Mouse (Mus musculus): Measurements from ENCODE around the gene Dcaf6.

Gene Dcaf6

DNA sequence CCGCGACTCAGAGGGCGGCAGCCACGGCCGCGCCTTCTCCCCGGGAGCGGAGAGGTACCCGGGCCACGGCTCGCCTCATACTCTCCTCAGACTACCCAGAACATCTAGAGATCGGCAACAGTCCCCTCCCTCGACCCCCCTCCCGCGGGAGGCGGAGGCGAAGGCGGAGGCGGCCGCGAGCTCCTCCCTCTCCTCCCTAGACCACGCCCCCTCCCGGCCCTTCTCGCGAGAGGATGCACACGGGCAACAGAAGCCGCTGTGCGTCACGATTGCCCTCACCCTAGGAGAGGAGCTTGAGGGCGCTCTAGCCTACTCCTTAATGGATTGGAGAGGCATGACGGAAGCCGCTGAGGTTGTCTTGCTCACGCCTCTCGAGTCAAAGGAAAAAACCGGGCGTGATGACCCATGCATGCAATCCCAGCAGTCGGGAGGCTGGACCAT, at the start of gene Dcaf6, which contains the start of gene Mpc2:
Dcaf6 (minus strand) TSS at position 116 of the 441 bp plus-strand sequence.
Mpc2 (plus strand) TSS at position 278 of the 441 bp plus-strand sequence.
- DNase-seq = peak; percentile 98

DNA sequence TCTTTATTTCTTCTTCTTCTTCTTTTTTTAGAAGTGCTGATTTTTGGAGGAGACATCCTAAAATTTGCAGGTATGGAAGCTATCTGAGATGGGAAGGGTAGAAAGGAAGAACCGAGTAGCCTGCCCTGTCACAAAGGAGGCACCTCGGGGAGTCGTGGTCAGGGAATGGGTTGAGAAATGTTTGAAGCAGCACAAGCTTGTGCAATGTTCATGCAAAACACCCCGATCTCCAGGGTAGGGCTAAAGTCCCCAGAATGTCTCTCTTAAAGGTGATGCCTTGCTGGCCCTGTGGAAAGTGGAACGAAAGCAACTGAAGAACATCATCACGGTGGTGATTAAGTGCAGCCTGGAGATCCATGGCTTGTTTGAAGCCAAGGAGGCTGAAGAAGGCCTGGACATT, 46.0 kb upstream of the Dcaf6 start:
- no peak for DNase-seq

DNA sequence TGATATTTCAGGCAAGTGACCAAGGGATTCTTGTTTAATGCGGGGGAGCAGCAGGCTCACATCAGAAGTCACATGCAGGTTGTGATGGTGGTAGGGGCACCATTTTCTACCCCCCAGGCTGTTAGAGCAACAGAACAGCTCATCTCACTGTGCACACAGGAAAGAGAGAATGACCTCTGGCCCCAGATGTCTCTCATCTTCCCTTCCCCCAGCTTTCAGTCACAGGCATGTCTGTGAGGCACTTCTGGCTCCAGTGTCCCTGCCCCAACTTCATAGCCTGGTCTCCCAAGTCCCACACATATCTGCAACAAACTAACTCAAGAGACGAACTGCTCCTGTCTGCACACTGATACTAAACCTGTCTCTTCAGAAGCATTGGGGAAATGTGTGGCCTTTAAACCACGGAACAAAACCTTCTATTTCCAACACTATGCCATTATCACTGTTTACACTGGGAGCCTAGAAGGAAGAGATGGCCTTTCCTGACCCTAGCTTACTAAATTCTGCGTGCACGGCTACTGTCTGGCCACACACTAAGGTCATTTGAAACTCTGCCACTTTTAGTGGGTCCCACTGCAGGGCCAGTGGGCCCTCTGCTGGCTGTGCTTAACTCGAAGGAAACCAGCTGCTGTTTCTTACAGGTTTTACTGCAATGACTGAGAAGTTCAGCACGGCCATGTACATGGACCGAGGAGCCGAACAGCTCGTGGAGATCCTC, 43.2 kb upstream of the Dcaf6 start:
- peak; percentile 79 for DNase-seq

DNA sequence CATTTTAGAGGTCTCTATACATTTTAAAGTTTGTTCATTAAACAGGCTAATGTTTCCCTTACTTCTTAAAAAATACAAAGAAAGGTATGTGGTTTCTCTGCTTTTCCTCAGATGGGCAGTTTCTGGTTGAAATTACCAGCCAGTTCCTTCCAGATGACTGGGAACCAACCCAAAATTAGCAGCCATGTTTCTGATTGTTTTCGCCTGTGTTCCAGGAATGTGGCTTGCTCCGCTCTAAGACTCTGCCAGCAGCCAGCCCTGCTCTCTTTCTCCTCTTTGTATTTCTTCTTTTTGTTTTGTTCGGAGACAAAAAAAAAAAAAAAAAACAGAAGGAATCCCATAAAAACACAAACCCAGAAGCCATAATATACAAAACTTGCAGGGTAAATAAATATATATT, 38.6 kb upstream of the Dcaf6 start:
- peak; percentile 4 for DNase-seq

DNA sequence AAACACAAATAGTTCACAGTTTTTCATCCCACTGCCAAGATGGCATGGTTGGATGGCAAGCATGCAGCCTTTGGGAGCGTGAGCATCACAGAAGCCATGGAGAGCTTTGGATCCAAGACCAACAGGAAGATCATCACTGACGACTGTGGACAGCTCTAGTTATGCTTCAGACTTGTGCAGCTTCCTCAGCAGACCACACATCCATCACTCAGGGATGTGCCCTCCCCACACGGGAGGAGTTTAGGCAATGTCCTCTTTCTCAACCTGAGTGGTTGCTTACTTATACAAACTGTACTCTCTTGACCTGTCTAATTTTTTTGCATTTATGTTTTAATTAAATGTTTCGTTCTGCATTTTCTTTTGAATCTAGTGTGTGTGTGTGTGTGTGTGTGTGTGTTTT, 28.9 kb upstream of the Dcaf6 start:
- DNase-seq = no peak

DNA sequence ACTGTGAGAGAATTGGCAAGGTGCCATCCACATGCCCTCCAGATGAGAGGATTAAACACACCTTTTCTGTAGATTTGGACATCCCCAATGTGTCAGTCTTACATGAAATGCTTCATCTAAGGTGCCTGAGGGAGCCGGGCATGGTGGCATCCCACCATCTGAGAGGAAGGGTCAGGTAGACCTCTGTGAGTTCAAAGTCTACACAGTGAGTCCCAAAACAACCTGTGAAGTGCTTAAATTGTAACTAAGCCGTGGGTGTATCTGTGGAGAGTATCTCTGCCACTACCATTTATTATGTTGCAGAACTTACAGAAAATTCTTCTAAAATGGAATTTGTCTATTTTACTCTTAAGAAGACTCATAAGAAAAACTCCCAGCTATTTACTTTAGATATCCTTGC, 25.8 kb upstream of the Dcaf6 start:
- DNase-seq = no peak

DNA sequence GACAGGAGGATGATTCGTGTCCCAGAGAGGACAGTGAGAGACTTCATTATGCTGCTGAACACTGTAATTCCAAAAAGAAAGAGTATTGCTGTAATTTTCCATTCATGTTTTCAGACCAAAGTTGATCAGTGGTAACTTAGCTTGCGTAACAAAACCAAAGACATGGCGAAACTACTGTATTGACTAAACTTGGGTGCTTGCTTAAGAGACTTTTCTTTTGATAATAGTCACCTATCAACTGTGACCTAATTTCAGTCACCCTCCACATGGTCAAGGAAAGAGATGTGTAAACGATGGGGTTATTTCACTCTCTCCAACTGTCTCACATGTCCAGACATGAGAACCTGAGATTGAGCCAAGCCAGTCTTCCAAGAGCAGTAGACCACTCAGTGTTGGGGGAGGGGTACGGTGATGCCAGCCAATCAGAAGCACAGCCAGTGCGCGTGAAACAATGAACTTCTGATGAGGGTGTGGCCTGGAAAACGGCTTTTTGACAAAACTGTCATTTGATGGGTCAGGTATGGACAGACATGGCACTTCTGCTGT, 24.5 kb upstream of the Dcaf6 start, which contains the start of gene Adcy10:
Adcy10 (plus strand) TSS at position 496 of the 546 bp plus-strand sequence.
- DNase-seq = peak; percentile 60

DNA sequence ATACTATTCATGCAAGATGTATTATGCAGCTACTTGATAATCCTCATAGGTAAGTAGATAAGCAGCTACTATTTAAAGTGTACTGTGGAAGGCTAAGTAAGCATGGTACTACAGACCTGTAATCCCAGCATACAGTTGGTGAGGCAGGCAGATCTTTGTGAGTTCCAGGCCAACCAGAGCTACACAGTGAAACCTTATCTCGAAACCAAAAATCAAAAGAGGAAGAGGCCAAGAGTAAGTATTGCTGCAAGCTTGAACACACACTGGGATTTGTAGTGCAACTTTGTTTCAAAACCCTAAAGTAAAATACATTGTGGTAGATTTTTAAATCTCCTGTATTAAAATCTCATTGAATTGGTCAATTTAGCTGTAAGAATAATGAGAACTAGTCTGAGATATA, 11.2 kb upstream of the Dcaf6 start:
- no peak for DNase-seq

DNA sequence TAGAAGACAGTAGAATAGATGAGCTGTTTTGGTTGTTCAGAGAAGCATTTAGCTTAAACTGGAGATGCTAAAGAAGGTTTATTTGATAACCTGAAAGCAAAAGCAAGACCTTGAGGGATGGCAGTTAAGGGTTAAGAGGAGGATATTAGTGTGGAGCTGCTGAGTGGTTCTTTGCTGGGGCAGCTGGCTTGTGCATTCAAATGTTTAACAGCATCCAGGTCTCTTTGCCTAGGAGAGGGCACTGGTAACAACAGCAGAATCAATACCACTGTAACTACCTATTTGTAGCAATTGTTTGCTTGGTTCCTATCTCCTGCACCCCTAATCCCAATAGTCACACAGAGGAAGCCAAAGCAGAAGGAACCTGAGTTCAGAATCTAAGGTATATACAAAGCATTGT, 9.4 kb upstream of the Dcaf6 start:
- no peak for DNase-seq

DNA sequence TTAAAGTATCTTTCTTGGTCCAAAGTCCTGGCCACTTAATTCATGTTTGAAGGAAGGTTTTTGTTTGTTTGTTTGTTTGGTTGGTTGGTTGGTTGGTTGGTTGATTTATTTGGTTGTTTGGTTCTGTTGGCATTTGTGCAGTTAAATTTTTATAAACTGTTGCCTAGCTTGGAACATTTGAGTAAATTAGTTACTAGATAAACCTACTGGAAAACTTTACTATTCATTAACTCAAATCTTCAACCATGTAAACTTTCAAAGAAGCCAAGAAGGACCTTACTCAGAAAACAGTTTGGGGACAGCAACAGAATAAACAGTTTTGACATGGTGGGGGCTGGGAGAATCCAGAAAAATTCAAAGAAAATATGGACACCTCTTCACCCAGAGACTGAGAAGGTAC, 8.7 kb upstream of the Dcaf6 start:
- no peak for DNase-seq

DNA sequence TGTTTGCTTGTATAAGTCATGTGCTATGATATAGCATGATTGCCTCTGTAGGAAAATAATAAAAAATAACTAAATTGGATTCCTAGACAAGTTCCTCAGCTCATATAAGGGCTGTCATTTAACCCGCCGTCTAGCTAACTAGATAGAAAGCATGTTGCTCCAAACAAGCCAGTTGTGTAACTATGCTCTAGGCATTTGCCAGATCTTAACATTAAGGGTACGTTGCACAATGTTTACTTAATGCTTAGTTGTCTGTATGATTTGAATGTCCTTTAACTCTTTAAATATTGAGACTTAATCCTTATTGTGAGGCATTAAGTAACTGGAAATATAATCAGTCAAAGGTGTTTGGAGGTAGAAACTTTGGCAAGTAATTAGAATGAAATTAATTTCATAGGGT, 4.3 kb upstream of the Dcaf6 start:
- peak; percentile 25 for DNase-seq

DNA sequence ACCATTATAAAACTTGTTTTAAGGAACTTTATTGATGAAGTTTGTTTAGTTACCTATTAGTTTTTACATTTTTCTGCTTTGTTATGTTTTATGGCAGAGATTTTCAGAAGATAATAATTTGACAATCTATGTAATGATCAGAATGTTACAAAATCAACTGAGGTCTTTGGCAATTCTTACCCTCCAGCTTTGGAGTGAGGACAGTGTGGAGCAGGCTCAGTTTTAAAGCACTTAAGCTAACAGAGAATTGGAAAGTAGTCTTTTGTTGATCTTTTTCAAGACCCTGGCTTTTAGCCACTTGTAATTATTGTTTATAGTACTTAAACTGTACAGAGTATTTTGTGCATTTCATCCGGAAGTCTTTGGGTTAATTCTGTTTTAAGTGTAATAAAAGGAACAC, 2.6 kb upstream of the Dcaf6 start:
- no peak for DNase-seq

DNA sequence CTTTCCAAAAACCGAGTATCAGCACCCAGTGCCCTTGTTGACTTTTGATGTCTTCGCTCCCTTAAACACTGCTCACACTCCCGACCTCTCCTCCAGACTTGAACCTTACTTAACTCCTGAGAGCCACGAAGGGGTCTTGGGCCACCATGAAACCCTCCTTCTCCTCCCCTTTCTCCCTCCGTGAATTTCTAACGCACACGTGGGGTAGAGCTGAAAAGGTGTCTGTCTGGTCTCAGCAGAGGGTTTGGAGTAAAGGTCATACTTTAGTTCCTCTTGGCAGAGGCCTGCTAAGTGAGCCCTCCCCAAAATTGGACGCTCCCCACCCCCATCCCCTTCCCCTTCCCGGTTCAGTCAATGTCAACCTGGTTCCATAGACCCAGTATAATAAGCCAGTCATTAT, 1.4 kb upstream of the Dcaf6 start:
- peak; percentile 13 for DNase-seq

DNA sequence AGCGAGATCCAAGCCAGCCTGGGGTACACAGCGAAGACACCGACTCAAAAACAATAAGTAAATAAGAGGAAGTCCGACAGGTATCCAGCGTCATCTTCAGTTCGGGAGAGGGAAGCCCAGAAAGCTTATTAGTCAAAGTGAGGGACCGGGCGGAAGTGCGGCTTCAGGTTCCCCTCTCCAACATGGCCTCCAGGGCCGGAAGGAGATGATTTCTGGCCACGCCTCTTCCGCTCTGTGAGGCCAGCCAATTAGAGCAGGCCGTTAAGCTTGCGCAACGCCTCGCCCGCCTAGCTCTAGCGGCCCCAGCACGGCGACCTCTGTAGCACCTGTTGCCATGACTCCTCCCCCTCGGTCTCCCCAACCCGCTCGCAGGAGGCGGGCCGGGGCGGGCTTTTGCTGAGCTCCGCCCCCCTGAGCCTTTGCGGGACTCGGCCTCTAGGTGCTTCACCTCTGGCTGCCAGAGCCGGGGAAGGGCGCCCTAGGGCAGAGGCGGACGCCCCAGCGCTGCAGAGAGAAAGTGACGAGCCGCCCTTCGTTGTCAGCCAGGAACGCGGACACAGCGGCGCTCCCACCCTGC, 614 bp upstream of the Dcaf6 start:
- peak; percentile 100 for DNase-seq

DNA sequence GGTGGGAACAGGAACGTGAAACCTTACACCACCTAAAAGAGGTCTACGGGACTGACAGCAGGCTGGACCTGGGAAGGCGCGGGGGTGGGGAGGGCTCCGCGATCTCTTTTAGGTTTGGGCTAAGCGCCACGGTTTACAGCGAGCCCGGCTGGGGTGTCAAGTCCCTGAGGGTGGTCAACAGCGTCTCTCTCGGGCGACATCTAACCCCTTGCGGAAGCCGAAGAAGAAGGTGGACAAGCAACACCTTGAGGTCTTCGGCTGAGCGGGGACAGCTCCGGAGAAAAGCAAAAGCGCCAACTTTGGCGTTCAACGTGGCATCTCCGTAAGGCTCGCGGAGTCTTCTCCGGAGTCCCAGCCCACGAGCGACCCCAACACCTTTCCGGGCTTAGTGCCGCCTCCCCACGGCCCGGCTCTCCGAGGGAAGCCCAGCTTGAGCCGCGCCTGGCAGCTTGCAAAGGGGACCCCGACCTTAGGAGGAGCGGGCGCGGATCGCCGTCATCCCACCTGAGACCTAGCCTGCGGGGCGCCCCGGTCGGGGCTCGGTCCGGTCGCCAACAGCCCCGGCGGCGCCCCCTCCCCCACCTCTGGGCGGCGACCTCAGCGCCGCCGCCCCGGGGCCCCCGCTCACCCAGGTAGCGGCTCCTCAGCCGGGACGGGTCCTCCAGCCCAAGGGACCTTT, 633 bp downstream of the Dcaf6 start:
- peak; percentile 32 for DNase-seq

DNA sequence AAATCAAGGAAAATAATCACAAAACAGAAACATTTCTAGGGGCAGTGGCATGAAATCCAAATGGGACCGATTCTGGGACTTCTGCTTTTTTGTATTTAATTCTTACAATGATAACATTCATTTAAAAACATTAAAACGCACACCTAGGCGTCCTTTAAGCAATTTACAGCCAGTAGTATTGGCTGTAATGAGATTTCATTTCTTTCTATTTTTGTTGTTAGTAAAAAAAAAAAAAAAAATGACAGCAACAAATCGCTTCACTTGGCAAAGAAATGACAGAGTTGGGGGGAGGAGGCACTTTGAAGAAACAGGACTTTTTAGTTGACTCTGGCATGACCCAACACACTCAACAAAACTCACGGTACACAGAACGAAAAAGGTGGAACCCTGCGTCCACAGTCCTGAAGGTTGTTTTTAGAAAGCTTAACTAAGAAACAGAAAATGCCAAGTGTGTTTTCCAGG, 1.2 kb downstream of the Dcaf6 start:
- peak; percentile 69 for DNase-seq

DNA sequence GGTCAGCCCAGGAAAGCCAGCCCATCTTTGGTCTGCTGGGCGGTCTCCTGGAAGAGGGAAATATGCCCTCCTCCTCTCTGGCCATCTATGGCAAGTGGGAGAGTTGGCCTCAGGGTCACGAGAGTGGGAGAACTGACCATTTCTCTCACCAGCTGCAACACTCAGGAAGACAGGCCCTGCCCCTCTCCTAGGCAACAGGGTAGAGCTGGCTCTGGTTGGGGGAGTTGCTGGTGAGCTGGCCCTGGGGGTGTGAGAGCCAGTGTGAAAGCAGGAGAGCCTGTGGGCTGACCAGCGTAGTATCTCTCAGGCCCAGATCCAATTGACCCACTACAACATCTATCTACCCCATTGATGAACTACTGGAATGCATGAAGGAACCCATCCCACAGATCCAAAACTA, 18.6 kb downstream of the Dcaf6 start:
- DNase-seq = no peak

DNA sequence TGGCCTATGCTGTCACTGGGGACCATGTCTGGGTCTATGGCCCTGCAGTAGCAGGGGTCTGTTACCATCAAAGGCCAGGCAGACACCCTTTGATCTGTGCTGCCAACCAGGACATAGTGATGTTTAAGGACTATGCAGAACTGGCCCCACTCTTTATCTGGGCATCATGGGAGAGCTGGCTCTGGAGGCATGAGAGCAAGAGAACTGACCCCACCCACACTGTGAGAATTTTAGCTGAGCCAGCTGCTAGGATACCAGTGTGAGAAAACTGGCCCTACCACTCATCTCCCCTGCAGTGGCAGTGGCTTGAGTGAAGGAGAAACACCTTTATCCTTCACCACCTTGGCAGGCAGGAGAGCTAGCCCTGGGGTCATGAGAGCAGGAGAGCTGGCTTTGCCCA, 19.1 kb downstream of the Dcaf6 start:
- DNase-seq = no peak

DNA sequence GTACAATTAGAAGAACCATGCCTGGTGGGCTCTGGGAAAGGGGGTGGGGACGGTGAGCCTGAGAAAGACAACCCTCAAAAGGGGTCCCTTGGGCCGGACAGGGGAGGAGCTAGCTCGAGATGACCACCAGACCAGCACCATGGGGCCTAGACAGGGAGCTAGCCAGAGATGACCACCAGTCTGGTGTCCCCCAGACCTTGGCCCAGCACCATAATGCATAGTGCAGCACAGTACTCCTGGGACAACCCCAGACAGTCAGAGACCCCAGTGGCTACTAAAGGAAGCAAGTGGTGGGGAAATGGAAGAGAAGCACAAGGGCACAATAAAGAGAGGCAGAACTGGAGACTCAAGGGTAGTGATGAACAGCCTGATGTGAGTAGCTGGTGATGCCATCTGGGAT, 19.5 kb downstream of the Dcaf6 start:
- no peak for DNase-seq

DNA sequence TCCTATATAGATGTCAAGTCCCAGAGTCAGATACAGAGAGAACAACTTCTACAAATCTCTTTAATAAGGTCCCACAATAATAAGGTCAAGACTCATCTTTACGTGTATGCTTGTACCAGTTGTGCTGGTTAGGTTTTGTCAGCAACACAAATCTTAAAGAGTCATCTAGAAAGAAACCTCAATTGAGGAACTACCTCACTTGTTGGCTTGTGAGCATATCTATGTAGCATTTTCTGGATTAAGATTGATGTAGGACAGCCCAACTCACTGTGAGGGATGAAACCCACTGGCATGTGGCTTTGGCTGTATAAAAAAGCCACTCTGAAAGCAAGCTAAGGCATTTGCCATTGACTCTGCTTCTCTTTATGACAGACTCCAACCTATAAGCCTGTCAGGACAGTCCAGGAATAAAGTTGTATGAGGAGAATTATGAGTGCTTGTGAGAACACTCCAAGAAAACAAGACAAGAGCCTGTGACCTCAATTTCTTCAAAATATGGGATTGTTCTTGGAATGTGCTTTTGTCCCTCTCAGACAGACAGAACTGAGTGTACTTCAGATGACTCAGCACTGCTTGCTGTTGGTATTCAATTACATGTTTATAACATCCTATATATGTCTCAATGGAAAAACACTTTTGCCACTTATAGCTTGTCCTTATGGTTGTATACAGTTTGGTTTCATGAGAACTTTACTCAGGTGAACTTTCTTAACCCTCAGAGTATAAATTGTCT, 21.8 kb downstream of the Dcaf6 start:
- no peak for DNase-seq

DNA sequence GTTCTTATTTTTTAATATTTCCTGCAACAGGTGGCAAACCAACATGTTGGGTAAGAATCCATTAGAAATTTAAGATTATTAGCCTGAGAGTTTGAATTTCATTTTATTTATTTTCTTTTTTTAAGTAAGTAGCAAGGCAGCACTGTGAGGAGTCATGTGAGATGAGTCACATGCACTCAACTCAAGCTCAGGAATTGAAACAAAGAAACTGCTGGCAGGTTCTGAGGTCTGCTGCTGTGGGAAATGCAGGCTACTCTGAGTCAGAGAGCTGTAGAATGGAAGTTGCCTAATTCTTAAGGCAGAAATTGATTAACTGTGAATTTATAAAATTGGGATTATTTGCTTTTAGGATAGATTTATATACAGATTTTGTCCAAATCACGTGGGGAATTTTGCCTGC, 27.4 kb downstream of the Dcaf6 start:
- peak; percentile 60 for DNase-seq

DNA sequence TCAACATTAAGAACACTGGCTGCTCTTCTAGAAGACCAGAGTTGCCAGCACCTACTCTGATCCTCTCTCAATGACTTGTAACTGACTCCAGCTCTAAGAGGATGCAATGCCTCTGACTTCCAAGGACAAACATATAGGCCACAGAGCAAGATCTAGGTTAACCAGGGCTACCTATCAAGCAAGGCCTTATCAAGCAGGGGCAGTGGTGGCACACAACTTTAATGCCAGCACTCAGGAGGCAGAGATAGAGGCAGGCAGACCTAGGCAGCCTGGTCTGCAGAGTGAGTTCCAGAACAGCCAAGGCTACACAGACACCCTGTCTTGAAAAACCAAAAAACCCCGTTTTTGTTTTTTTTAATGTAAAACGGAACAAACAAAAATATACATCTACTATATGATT, 34.0 kb downstream of the Dcaf6 start:
- DNase-seq = no peak

DNA sequence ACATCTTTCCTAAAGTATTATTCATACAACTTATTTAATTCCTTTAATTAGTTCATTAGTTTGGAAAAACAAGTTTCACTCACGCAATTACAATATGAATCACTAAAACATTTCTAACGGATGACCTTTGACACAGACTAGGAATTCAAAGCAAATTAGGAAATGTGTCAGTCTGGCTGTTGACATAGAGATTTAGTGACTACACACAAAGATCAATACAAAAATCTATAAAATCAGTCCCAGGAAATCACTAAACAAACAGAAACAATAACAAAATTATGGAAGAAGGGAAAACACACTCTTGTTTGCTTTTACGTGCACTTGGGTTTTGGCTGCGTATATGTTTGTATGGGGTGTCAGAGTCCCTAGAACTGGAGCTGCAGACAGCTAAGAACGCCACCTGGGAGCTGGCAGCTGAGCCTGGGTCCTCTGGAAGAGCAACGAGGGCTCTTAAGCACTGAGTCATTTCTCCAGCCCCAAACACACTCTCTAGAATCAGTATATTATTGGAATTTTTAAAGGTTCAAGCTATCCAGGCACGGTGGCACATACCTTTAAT, 38.8 kb downstream of the Dcaf6 start:
- no peak for DNase-seq

All from lung, postnatal 36 days (tissue).